Mouse (Mus musculus) T-helper 1 cell (primary cell): Measurements from ENCODE around the gene Myo18b.

ENCODE experiments used
- in situ Hi-C: fragments of 300-600 bp; cut with MboI, MseI; formaldehyde crosslinking; loops from one replicate; pipeline ENCODE4 v1.15.1; 2025; ENCODE audit warnings: high pct_unique_total_duplicates

The Myo18b gene

GRCm38 (mm10) chr5:112895674-112896654 is at the start of gene Myo18b:
Myo18b (minus strand) TSS chr5:112896362.
- in situ Hi-C loops: no loop called here

GRCm38 (mm10) chr5:112945925-112946324 is 49.8 kb upstream of the Myo18b start:
- in situ Hi-C loops: no loop called here

GRCm38 (mm10) chr5:112942244-112942643 is 46.1 kb upstream of the Myo18b start:
- in situ Hi-C loops: no loop called here

GRCm38 (mm10) chr5:112941001-112941400 is 44.8 kb upstream of the Myo18b start:
- in situ Hi-C loops: no loop called here

GRCm38 (mm10) chr5:112936632-112937031 is 40.5 kb upstream of the Myo18b start:
- in situ Hi-C loops: no loop called here

- in situ Hi-C loops: no loop called here
These were observed 39.3 kb upstream of the Myo18b start for GRCm38 (mm10) chr5:112935436-112935835.

GRCm38 (mm10) chr5:112932878-112933567 is 36.9 kb upstream of the Myo18b start:
- in situ Hi-C loops: no loop called here

- in situ Hi-C loops: no loop called here
These were observed 35.7 kb upstream of the Myo18b start for GRCm38 (mm10) chr5:112931901-112932300.

- in situ Hi-C loops: no loop called here
These were observed 32.2 kb upstream of the Myo18b start for GRCm38 (mm10) chr5:112928201-112928881.

- in situ Hi-C loops: no loop called here
These were observed 29.3 kb upstream of the Myo18b start for GRCm38 (mm10) chr5:112925422-112925821.

- in situ Hi-C loops: no loop called here
These were observed 28.6 kb upstream of the Myo18b start for GRCm38 (mm10) chr5:112924806-112925205.

- in situ Hi-C loops: no loop called here
These were observed 27.7 kb upstream of the Myo18b start for GRCm38 (mm10) chr5:112923841-112924240.

GRCm38 (mm10) chr5:112921914-112922313 is 25.8 kb upstream of the Myo18b start:
- in situ Hi-C loops: no loop called here

- in situ Hi-C loops: no loop called here
These were observed 14.2 kb upstream of the Myo18b start for GRCm38 (mm10) chr5:112910381-112910780.

- in situ Hi-C loops: no loop called here
These were observed 12.0 kb upstream of the Myo18b start for GRCm38 (mm10) chr5:112908169-112908614.

GRCm38 (mm10) chr5:112907504-112907903 is 11.3 kb upstream of the Myo18b start:
- in situ Hi-C loops: no loop called here

GRCm38 (mm10) chr5:112893462-112894060 is 2.6 kb downstream of the Myo18b start:
- in situ Hi-C loops: no loop called here

GRCm38 (mm10) chr5:112892411-112892810 is 3.8 kb downstream of the Myo18b start:
- in situ Hi-C loops: no loop called here

- in situ Hi-C loops: loop anchor here (10.0 kb wide), 1 partner anchor 296 kb away; no protein-coding TSS in a partner anchor
These were observed 7.5 kb downstream of the Myo18b start for GRCm38 (mm10) chr5:112888651-112889050.

- in situ Hi-C loops: loop anchor here (10.0 kb wide), 1 partner anchor 298 kb away; no protein-coding TSS in a partner anchor
These were observed 9.3 kb downstream of the Myo18b start for GRCm38 (mm10) chr5:112886687-112887491.
